ENCODE assay signal across 30 mouse cellular contexts in genomic region chr3:127188086-127188788, GRCm38 (mm10).
DNase-seq lines count a peak whose midpoint lies in the region; ATAC-seq and TF ChIP-seq lines count a peak whose summit lies in the region.
"Had no signal": no experiment of that assay in that cellular context is flagged by ENCODE, and none has a peak within 500 bp of the region (broad histone marks: within the 10 kb centered on the region; RNA-seq: fewer than 3 reads in every experiment).

No protein-coding gene starts in this region.

- no peaks in the 10 kb centered on the region for H3K27me3 ChIP-seq in forebrain, postnatal 0 days (ENCODE audit: insufficient read depth, low read length)
- no peaks in the 10 kb centered on the region for H3K27me3 ChIP-seq in forebrain, embryonic 13.5 days
- H3K27me3 ChIP-seq: CH12.LX; embryonic facial prominence, embryonic 13.5 days; heart, embryonic 12.5 days; limb, embryonic 12.5 days; midbrain, embryonic 15.5 days had no signal

- no peaks in the 10 kb centered on the region for H3K9me3 ChIP-seq in forebrain, postnatal 0 days (ENCODE audit: low read length)
- H3K9me3 ChIP-seq in forebrain, embryonic 13.5 days (replicated peaks): no peaks in the 10 kb centered on the region
- H3K9me3 ChIP-seq: embryonic facial prominence, embryonic 13.5 days; G1E; heart, embryonic 12.5 days; hindbrain, embryonic 10.5 days; limb, embryonic 12.5 days; midbrain, embryonic 15.5 days had no signal

- peak overlapping the region; percentile 35; the same call in 1 of the 2 replicates for H3K27ac ChIP-seq in forebrain, postnatal 0 days (ENCODE audit: low read depth, low read length)
- no peak overlapping the region for H3K27ac ChIP-seq in forebrain, embryonic 13.5 days
- H3K27ac ChIP-seq: embryonic facial prominence, embryonic 13.5 days; hindbrain, embryonic 10.5 days; kidney, postnatal 0 days; limb, embryonic 12.5 days; macrophage; midbrain, embryonic 15.5 days; stomach, postnatal 0 days had no signal

- H3K9ac ChIP-seq in forebrain, postnatal 0 days: no peak overlapping the region
- no peak overlapping the region for H3K9ac ChIP-seq in forebrain, embryonic 13.5 days
- H3K9ac ChIP-seq: embryonic facial prominence, embryonic 13.5 days; heart, embryonic 12.5 days; limb, embryonic 12.5 days; liver, postnatal 0 days; midbrain, embryonic 15.5 days had no signal

- TF ChIP-seq CTCF in forebrain, postnatal 0 days (IDR thresholded peaks at IDR 0.05; ENCODE audit: low read depth): no peak
- no peak for TF ChIP-seq CTCF in brain, embryonic 14.5 days (IDR thresholded peaks at IDR 0.05; ENCODE audit: borderline replicate concordance, extremely low read depth, insufficient read depth, insufficient read length)

- no peak for TF ChIP-seq POLR2A in brain, embryonic 14.5 days (IDR thresholded peaks at IDR 0.05; ENCODE audit: borderline replicate concordance, extremely low read depth, insufficient read depth, insufficient read length, poor library complexity, severe bottlenecking)

- 0 out of 2 replicates have a peak overlapping the region, but pooled peaks have one; percentile 8 for H3K4me2 ChIP-seq in forebrain, postnatal 0 days (ENCODE audit: low read depth)
- H3K4me2 ChIP-seq in forebrain, embryonic 13.5 days: no peak overlapping the region
- H3K4me2 ChIP-seq: embryonic facial prominence, embryonic 13.5 days; heart, embryonic 12.5 days; limb, embryonic 12.5 days; liver, embryonic 11.5 days; midbrain, embryonic 15.5 days had no signal

- no peaks in the 10 kb centered on the region for H3K36me3 ChIP-seq in forebrain, postnatal 0 days (ENCODE audit: insufficient read depth)
- H3K36me3 ChIP-seq in forebrain, embryonic 13.5 days (ENCODE audit: poor library complexity, severe bottlenecking): no peaks in the 10 kb centered on the region
- H3K36me3 ChIP-seq: embryonic facial prominence, embryonic 13.5 days; heart, embryonic 12.5 days; hindbrain, embryonic 10.5 days; limb, embryonic 12.5 days; midbrain, embryonic 15.5 days had no signal

- H3K4me1 ChIP-seq in forebrain, postnatal 0 days (ENCODE audit: insufficient read depth): peaks cover 7% of the 10 kb centered on the region
- peaks cover 13% of the 10 kb centered on the region for H3K4me1 ChIP-seq in forebrain, embryonic 13.5 days
- H3K4me1 ChIP-seq: embryonic facial prominence, embryonic 13.5 days; heart, embryonic 12.5 days; hindbrain, embryonic 10.5 days; limb, embryonic 12.5 days had no signal

- peak; percentile 44 for DNase-seq in forebrain, postnatal 0 days
- DNase-seq in brain, embryonic 14.5 days (ENCODE audit: low read depth): peak; percentile 69
- DNase-seq in cerebellum, adult 11-12 months: peak; percentile 74
- DNase-seq in cerebellum, postnatal 10 days: peak; percentile 63 to 72
- no peak for DNase-seq in right cerebral cortex, postnatal 36 days (ENCODE audit: low spot score in 2 of 2)
- no peak for DNase-seq in natural killer cell, adult 2 months (ENCODE audit: low spot score in 2 of 2)
- DNase-seq: adrenal gland, adult 2 months; B cell, adult 2 months; embryo, embryonic 11 days; gastrocnemius, postnatal 10 days; heart, adult 11 months; heart, postnatal 10 days; kidney, adult 18-20 months; liver, postnatal 0 days; thymus, adult 2 months had no signal

- no peak overlapping the region for H3K4me3 ChIP-seq in forebrain, postnatal 0 days (ENCODE audit: low read depth, low read length)
- no peak overlapping the region for H3K4me3 ChIP-seq in forebrain, embryonic 13.5 days
- H3K4me3 ChIP-seq: embryonic facial prominence, embryonic 13.5 days; erythroblast, embryonic 14.5 days; heart, embryonic 12.5 days; hindbrain, embryonic 10.5 days; limb, embryonic 12.5 days; midbrain, embryonic 15.5 days had no signal

- 56% methylated on average over 5 of the region's 5 CpGs for WGBS in forebrain, postnatal 0 days
- 83% methylated on average over 5 of the region's 5 CpGs for WGBS in forebrain, embryonic 13.5 days

- ATAC-seq in forebrain, postnatal 0 days: peak; percentile 58; the same call in 1 of the 2 replicates
- no peak for ATAC-seq in forebrain, embryonic 13.5 days
- ATAC-seq: hindbrain, embryonic 16.5 days; liver, postnatal 0 days; lung, postnatal 0 days; midbrain, embryonic 15.5 days had no signal

Comparison
In these comparisons a context has a peak if more than half of its experiments do, and no peak if none do; other contexts are left out.
1. DNase-seq: peak in forebrain, postnatal 0 days (single experiment), brain, embryonic 14.5 days (single experiment), cerebellum, adult 11-12 months (single experiment) and cerebellum, postnatal 10 days (2 of 2); none in right cerebral cortex, postnatal 36 days (0 of 2) and natural killer cell, adult 2 months (0 of 2).